Mouse (Mus musculus): ENCODE measurements around the gene Slc25a54. TPM values are rescaled to one million over a fixed set of nuclear protein-coding genes. Genes with fewer than 3 reads are reported as not detected.
A peak's percentile ranks its signal among the peaks of the same experiment; 100 is the strongest.

Gene Slc25a54
- polyA plus RNA-seq, 1 experiment, result not detected

DNA sequence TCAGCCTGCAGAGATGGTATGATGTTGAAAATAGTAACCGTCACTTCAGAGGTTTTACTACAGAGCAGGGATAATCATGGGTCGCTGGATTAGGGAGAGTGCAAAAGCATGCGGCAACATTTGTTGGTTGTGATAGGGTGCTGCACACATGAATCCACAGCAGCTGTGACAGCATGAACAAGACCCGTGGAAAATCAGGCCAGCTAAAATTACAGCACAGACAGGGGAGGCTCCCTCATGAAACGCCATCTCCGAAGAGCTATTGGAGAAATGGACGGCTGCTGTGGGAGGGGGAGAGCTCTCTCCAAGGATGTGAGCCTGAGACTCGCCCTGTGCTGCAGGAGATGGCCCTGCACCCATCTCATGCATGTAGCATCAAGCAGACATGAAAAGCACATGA, 24.4 kb downstream of the Slc25a54 start:
- TF ChIP-seq CTCF (IDR thresholded peaks at IDR 0.05; ENCODE audit: borderline replicate concordance, insufficient read depth, low read depth, low read length) (no peak), POLR2A (IDR thresholded peaks at IDR 0.05; ENCODE audit: borderline replicate concordance, insufficient read depth, low read length) (no peak)
- H3K27me3 ChIP-seq (ENCODE audit: control insufficient read depth, insufficient read depth, low read length), result no peaks in the 10 kb centered on the region
- H3K27ac ChIP-seq (ENCODE audit: insufficient read depth, low read length), result no peak overlapping the region
- H3K4me1 ChIP-seq (ENCODE audit: control insufficient read depth, insufficient read depth, low read length), result no peaks in the 10 kb centered on the region
- WGBS, result 39% methylated on average over 8 of the region's 8 CpGs
- DNase-seq, result no peak
- no peak overlapping the region for H3K4me3 ChIP-seq (replicated peaks; ENCODE audit: insufficient read depth, low read depth, low read length)

GRCm38 (mm10) chr3:109117136-109117535, 36.9 kb downstream of the Slc25a54 start:
- DNase-seq, result no peak

DNA sequence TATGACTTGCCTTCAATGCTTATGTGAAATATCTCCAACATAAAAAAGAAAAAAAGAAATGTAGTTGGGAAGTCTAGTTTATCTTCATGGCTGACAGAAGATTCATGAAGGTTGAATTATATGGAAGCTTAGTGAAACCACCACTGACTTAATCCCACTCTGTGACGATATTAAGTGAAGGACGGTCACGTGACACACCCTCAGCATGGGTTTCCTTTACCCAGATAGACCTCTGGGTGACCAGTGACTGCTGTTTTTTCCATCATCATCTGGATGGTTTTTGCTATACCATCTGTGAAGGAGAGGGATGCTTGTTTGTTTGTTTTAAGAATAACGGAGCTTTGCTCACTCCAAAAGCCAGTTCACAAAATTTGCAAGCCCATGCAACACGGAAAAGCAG, 39.3 kb downstream of the Slc25a54 start:
- Histone ChIP-seq H3K4me1 (ENCODE audit: control insufficient read depth, insufficient read depth, low read length) (no peaks in the 10 kb centered on the region), H3K4me3 (replicated peaks; ENCODE audit: insufficient read depth, low read depth, low read length) (no peak overlapping the region), H3K27me3 (ENCODE audit: control insufficient read depth, insufficient read depth, low read length) (no peaks in the 10 kb centered on the region), H3K27ac (ENCODE audit: insufficient read depth, low read length) (no peak overlapping the region)
- no peak for DNase-seq
- TF ChIP-seq POLR2A (IDR thresholded peaks at IDR 0.05; ENCODE audit: borderline replicate concordance, insufficient read depth, low read length) (no peak), CTCF (IDR thresholded peaks at IDR 0.05; ENCODE audit: borderline replicate concordance, insufficient read depth, low read depth, low read length) (no peak)
- 91% methylated on average over 5 of the region's 5 CpGs for WGBS

More at GRCm38 (mm10) chr3:109117136-109117535, 36.9 kb downstream of the Slc25a54 start:
- no peak overlapping the region for H3K4me3 ChIP-seq (replicated peaks; ENCODE audit: insufficient read depth, low read depth, low read length)
- no peak overlapping the region for H3K27ac ChIP-seq (ENCODE audit: insufficient read depth, low read length)
- no peaks in the 10 kb centered on the region for H3K4me1 ChIP-seq (ENCODE audit: control insufficient read depth, insufficient read depth, low read length)
- H3K27me3 ChIP-seq (ENCODE audit: control insufficient read depth, insufficient read depth, low read length), result no peaks in the 10 kb centered on the region
- no peak for TF ChIP-seq POLR2A (IDR thresholded peaks at IDR 0.05; ENCODE audit: borderline replicate concordance, insufficient read depth, low read length)
- TF ChIP-seq CTCF (IDR thresholded peaks at IDR 0.05; ENCODE audit: borderline replicate concordance, insufficient read depth, low read depth, low read length), result no peak

DNA sequence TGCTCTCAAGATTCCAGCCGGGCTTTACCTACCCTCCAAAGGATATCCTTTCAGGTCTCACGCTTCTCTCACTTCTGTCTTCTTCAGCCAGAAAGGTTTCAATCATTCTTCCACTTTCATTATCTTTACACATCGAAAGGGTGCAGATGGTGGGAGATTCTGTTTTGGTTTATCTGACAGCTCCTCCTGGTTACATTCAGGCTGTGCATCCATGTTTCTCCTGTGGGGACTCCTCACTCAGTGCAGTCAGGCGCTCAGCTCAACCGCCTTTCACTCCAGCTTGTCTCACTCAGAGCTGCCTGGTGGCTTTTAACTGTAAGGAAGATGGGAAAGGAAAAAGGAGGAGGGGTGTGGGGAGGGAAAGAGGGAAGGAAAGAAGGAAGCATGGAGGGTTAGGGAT, 39.7 kb downstream of the Slc25a54 start:
- H3K27ac ChIP-seq (ENCODE audit: insufficient read depth, low read length), result no peak overlapping the region
- no peak for DNase-seq
- WGBS, result 84% methylated on average over 5 of the region's 5 CpGs

DNA sequence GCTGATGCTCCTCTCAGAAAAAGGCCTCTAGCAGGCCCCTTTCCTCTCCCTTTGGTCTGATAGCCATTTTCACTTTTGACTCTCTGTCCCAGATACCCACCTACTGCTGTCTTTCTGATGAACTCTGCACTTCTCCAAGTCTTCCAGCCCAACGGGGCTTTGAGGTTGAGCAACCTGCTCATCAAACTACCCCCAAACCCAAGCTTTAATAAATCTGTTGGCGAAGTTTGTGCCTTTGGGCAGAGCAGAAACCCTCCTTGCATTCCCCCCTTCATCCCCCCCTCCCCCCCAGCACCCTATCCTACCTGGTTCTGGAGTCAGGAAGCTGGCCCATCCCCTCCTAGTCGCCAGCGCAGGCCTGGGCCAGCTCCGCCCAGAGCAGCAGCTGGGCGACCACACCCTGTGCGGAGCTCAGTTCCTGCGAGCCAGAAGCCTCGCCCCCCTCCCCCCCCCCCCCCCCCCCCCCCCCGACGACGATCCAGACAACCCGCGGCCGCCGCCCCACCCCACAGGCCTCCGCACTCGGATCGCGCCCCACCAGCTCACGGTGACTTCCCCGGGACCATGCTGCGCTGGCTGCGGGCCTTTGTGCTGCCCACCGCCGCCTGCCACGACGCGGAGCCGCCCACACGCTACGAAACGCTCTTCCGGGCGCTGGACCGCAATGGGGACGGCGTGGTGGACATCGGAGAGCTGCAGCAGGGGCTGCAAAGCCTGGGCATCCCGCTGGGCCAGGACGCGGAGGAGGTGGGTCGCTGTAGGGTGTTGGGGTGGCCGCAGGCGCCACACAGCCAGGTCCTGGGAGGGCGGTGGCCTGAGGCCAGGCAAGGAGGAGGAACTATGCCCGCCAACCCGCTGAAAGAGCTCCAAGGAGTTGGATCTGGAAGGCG, 42.6 kb downstream of the Slc25a54 start, which contains the start of gene Slc25a24:
Gene Slc25a24 (plus strand): TSS at position 509 of the 890 bp plus-strand sequence.
- TF ChIP-seq CTCF (IDR thresholded peaks at IDR 0.05; ENCODE audit: borderline replicate concordance, insufficient read depth, low read depth, low read length), result no peak
- TF ChIP-seq POLR2A (IDR thresholded peaks at IDR 0.05; ENCODE audit: borderline replicate concordance, insufficient read depth, low read length), result no peak
- Histone ChIP-seq H3K4me1 (ENCODE audit: control insufficient read depth, insufficient read depth, low read length) (no peaks in the 10 kb centered on the region), H3K27me3 (ENCODE audit: control insufficient read depth, insufficient read depth, low read length) (no peaks in the 10 kb centered on the region), H3K4me3 (replicated peaks; ENCODE audit: insufficient read depth, low read depth, low read length) (peak within 1 kb of the TSS; percentile 52), H3K27ac (ENCODE audit: insufficient read depth, low read length) (no peak within 1 kb of the TSS)
- DNase-seq, result peak; percentile 7 to 30
- 2% methylated on average over 44 of the region's 49 CpGs for WGBS

More for the DNA sequence above, 39.7 kb downstream of the Slc25a54 start:
- TF ChIP-seq CTCF (IDR thresholded peaks at IDR 0.05; ENCODE audit: borderline replicate concordance, insufficient read depth, low read depth, low read length), result no peak
- TF ChIP-seq POLR2A (IDR thresholded peaks at IDR 0.05; ENCODE audit: borderline replicate concordance, insufficient read depth, low read length), result no peak
- H3K27me3 ChIP-seq (ENCODE audit: control insufficient read depth, insufficient read depth, low read length), result no peaks in the 10 kb centered on the region
- no peaks in the 10 kb centered on the region for H3K4me1 ChIP-seq (ENCODE audit: control insufficient read depth, insufficient read depth, low read length)
- H3K4me3 ChIP-seq (replicated peaks; ENCODE audit: insufficient read depth, low read depth, low read length), result no peak overlapping the region

DNA sequence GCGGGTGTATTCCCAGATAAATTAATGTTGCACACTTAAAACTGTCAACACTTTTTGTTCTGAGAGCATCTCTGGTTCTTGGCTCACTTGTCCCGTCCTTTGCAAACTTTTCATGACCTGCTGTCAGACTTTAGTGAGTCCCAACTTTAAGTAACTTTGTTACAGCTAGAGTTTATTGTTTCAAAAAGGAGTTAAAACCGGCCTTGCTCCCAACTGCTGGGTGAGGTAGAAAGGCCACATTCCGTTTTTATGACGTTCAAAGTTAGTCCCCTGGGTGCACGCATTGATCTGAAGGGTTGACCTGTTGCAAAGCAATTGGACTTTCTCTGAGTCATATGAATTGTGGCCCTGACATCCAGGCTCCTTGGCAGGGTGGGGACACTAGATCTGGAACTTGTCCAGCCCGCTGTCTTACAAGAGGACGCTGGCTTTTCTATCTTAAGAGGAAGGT, 43.3 kb downstream of the Slc25a54 start:
- Histone ChIP-seq H3K4me1 (ENCODE audit: control insufficient read depth, insufficient read depth, low read length) (no peaks in the 10 kb centered on the region), H3K27me3 (ENCODE audit: control insufficient read depth, insufficient read depth, low read length) (no peaks in the 10 kb centered on the region), H3K4me3 (replicated peaks; ENCODE audit: insufficient read depth, low read depth, low read length) (peak overlapping the region; percentile 52), H3K27ac (ENCODE audit: insufficient read depth, low read length) (no peak overlapping the region)
- no peak for DNase-seq
- TF ChIP-seq POLR2A (IDR thresholded peaks at IDR 0.05; ENCODE audit: borderline replicate concordance, insufficient read depth, low read length) (no peak), CTCF (IDR thresholded peaks at IDR 0.05; ENCODE audit: borderline replicate concordance, insufficient read depth, low read depth, low read length) (no peak)
- 18% methylated on average over 8 of the region's 8 CpGs for WGBS

DNA sequence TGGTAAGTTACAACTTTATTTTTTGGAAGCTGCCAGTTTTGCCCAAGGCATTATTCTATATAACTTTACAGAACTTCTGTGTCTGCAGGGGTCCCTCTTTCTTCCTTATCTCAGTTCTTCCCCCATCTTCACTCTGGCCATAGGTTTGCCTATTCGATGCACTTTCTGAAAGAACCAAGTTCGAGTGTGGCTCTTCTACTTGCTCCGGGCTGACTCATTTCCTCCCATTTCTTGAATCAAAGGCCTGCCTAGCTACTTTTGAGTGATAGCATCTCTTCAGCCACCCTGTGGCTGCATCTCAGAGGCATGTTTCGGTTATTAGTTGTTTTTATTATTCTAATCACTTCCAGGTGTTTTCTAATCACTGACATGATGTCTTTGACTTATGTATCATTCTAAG, 43.8 kb downstream of the Slc25a54 start:
- no peak overlapping the region for H3K4me3 ChIP-seq (replicated peaks; ENCODE audit: insufficient read depth, low read depth, low read length)

DNA sequence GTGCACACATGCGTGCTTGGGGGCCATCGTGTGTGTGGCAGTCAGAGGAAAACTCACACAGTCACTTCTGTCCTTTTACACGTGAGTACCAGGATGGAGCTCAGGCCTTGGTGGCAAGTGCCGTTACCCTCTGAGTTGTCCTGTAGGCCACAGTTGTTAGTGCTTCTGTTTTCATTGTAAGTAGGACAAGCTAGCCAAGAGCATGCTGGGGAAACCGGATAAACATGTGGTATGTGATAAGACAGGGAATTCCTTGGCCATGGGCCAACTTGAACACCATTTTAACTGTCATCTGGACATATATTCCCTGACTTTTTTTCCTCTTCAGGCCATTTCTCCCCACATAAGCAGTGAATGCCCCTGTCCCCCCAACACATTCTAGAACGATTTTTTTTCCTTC, 45.3 kb downstream of the Slc25a54 start:
- DNase-seq, result no peak
- TF ChIP-seq CTCF (IDR thresholded peaks at IDR 0.05; ENCODE audit: borderline replicate concordance, insufficient read depth, low read depth, low read length), result no peak
- TF ChIP-seq POLR2A (IDR thresholded peaks at IDR 0.05; ENCODE audit: borderline replicate concordance, insufficient read depth, low read length), result no peak
- 61% methylated on average over 6 of the region's 6 CpGs for WGBS

More for the DNA sequence above, 43.8 kb downstream of the Slc25a54 start:
- TF ChIP-seq CTCF (IDR thresholded peaks at IDR 0.05; ENCODE audit: borderline replicate concordance, insufficient read depth, low read depth, low read length), result no peak
- no peak for DNase-seq
- H3K4me1 ChIP-seq (ENCODE audit: control insufficient read depth, insufficient read depth, low read length), result no peaks in the 10 kb centered on the region
- H3K27ac ChIP-seq (ENCODE audit: insufficient read depth, low read length), result no peak overlapping the region
- H3K27me3 ChIP-seq (ENCODE audit: control insufficient read depth, insufficient read depth, low read length), result no peaks in the 10 kb centered on the region
- WGBS, result 68% methylated on average over 4 of the region's 4 CpGs

More for the DNA sequence above, 45.3 kb downstream of the Slc25a54 start:
- Histone ChIP-seq H3K27ac (ENCODE audit: insufficient read depth, low read length) (no peak overlapping the region), H3K4me1 (ENCODE audit: control insufficient read depth, insufficient read depth, low read length) (no peaks in the 10 kb centered on the region), H3K27me3 (ENCODE audit: control insufficient read depth, insufficient read depth, low read length) (no peaks in the 10 kb centered on the region), H3K4me3 (replicated peaks; ENCODE audit: insufficient read depth, low read depth, low read length) (no peak overlapping the region)

Data from cerebellum, adult 2 months (tissue).